Mouse (Mus musculus): ENCODE measurements around the gene Slc8b1. TPM values are rescaled to one million over a fixed set of nuclear protein-coding genes. Genes with fewer than 3 reads are reported as not detected.

The Slc8b1 gene
- polyA plus RNA-seq, 1 experiment from 2014 or later, result 2.7 TPM

GRCm38 (mm10) chr5:120527296-120527964 lies 16.5 kb downstream of the Slc8b1 start:
- Histone ChIP-seq H3K27me3 (no peaks in the 10 kb centered on the region), H3K4me3 (no peak overlapping the region), H3K9me3 (replicated peaks) (no peaks in the 10 kb centered on the region), H3K4me1 (replicated peaks) (no peaks in the 10 kb centered on the region), H3K27ac (no peak overlapping the region), H3K4me2 (no peak overlapping the region), H3K9ac (no peak overlapping the region), H3K36me3 (no peaks in the 10 kb centered on the region)
- 88% methylated on average over 20 of the region's 20 CpGs for WGBS
- no peak for ATAC-seq (replicated peaks; ENCODE audit: insufficient number of reproducible peaks, insufficient read depth, low FRiP score, low read depth)

GRCm38 (mm10) chr5:120531631-120532030 lies 20.7 kb downstream of the Slc8b1 start:
- Histone ChIP-seq H3K4me2 (no peak overlapping the region), H3K27ac (no peak overlapping the region), H3K27me3 (no peaks in the 10 kb centered on the region), H3K9me3 (replicated peaks) (no peaks in the 10 kb centered on the region), H3K4me1 (replicated peaks) (peaks cover 16% of the 10 kb centered on the region), H3K4me3 (no peak overlapping the region), H3K9ac (no peak overlapping the region), H3K36me3 (no peaks in the 10 kb centered on the region)
- ATAC-seq (replicated peaks; ENCODE audit: insufficient number of reproducible peaks, insufficient read depth, low FRiP score, low read depth), result no peak
- WGBS, result 83% methylated on average over 8 of the region's 8 CpGs

- no peak overlapping the region for H3K4me2 ChIP-seq
- WGBS, result 82% methylated on average over 15 of the region's 15 CpGs
- no peaks in the 10 kb centered on the region for H3K9me3 ChIP-seq (replicated peaks)
- H3K4me3 ChIP-seq, result no peak overlapping the region
- peaks cover 16% of the 10 kb centered on the region for H3K4me1 ChIP-seq (replicated peaks)
- ATAC-seq (replicated peaks; ENCODE audit: insufficient number of reproducible peaks, insufficient read depth, low FRiP score, low read depth), result no peak
- no peak overlapping the region for H3K9ac ChIP-seq
- no peaks in the 10 kb centered on the region for H3K27me3 ChIP-seq
- H3K27ac ChIP-seq, result no peak overlapping the region
- H3K36me3 ChIP-seq, result peaks cover 11% of the 10 kb centered on the region; the same call in 1 of the 2 replicates
Observed at GRCm38 (mm10) chr5:120534071-120534685, 23.2 kb downstream of the Slc8b1 start.

GRCm38 (mm10) chr5:120534686-120535075 lies 23.7 kb downstream of the Slc8b1 start:
- H3K4me3 ChIP-seq, result no peak overlapping the region
- no peak overlapping the region for H3K4me2 ChIP-seq
- WGBS, result 72% methylated on average over 2 of the region's 2 CpGs
- no peaks in the 10 kb centered on the region for H3K9me3 ChIP-seq (replicated peaks)
- peaks cover 16% of the 10 kb centered on the region for H3K4me1 ChIP-seq (replicated peaks)
- no peak overlapping the region for H3K27ac ChIP-seq
- no peak overlapping the region for H3K9ac ChIP-seq
- H3K27me3 ChIP-seq, result no peaks in the 10 kb centered on the region
- H3K36me3 ChIP-seq, result peaks cover 14% of the 10 kb centered on the region; the same call in 1 of the 2 replicates
- no peak for ATAC-seq (replicated peaks; ENCODE audit: insufficient number of reproducible peaks, insufficient read depth, low FRiP score, low read depth)

DNA sequence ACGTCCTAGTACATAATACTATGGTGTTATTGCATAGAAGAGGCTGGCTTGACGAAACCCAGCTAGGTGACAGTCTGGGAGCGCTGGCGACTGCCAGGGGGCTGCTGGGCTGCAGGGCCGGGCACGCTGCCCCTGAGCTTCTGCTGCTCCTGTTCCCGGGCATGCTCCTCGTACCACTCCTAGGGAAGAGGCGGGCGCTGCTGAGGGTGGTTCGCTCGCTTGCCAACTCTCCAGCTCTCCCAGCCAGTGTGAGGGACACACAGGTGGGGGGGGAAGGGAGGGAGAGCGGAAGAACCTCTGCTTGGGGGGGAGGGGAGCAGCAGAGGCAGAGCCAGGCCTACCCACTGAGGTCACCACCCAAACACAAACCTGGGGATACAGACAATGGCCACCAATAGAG lies 25.1 kb downstream of the Slc8b1 start:
- H3K4me2 ChIP-seq, result no peak overlapping the region
- H3K4me3 ChIP-seq, result no peak overlapping the region
- no peak overlapping the region for H3K9ac ChIP-seq
- no peaks in the 10 kb centered on the region for H3K9me3 ChIP-seq (replicated peaks)
- H3K4me1 ChIP-seq (replicated peaks), result peaks cover 16% of the 10 kb centered on the region
- H3K36me3 ChIP-seq, result peaks cover 24% of the 10 kb centered on the region; the same call in 1 of the 2 replicates
- H3K27ac ChIP-seq, result peak overlapping the region; percentile 31
- ATAC-seq (replicated peaks; ENCODE audit: insufficient number of reproducible peaks, insufficient read depth, low FRiP score, low read depth), result no peak
- 78% methylated on average over 13 of the region's 13 CpGs for WGBS
- no peaks in the 10 kb centered on the region for H3K27me3 ChIP-seq

DNA sequence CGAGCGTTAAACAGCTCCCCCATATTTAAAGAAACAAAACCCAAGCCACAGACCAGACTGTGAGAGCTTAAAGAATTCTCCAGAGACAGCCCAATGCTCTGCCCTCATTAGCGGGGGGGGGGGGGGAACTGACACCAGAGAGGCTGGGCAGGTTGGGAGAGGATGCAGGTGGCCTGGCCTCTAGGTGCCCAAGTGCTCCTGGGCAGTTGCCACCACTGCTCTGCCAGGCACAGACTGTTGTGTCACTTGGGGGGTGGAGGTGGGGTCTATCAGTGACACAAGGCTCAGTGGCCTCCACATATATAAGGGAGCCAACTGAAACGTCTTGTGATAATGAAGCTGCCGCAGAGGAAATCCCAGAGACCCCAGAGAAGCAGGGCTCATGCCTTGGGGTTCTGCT lies 25.7 kb downstream of the Slc8b1 start:
- Histone ChIP-seq H3K4me1 (replicated peaks) (peaks cover 17% of the 10 kb centered on the region), H3K9ac (no peak overlapping the region), H3K4me2 (no peak overlapping the region), H3K27me3 (no peaks in the 10 kb centered on the region), H3K36me3 (peaks cover 24% of the 10 kb centered on the region; the same call in 1 of the 2 replicates), H3K27ac (no peak overlapping the region), H3K9me3 (replicated peaks) (no peaks in the 10 kb centered on the region), H3K4me3 (no peak overlapping the region)
- ATAC-seq (replicated peaks; ENCODE audit: insufficient number of reproducible peaks, insufficient read depth, low FRiP score, low read depth), result no peak
- 78% methylated on average over 5 of the region's 5 CpGs for WGBS

- Histone ChIP-seq H3K36me3 (peaks cover 16% of the 10 kb centered on the region; the same call in 1 of the 2 replicates), H3K9me3 (replicated peaks) (no peaks in the 10 kb centered on the region), H3K27ac (no peak overlapping the region), H3K9ac (no peak overlapping the region), H3K4me1 (replicated peaks) (0 out of 2 replicates have a peak, but pooled peaks cover 2% of the 10 kb centered on the region), H3K4me3 (no peak overlapping the region), H3K4me2 (no peak overlapping the region), H3K27me3 (no peaks in the 10 kb centered on the region)
- 72% methylated on average over 11 of the region's 11 CpGs for WGBS
- no peak for ATAC-seq (replicated peaks; ENCODE audit: insufficient number of reproducible peaks, insufficient read depth, low FRiP score, low read depth)
Observed at GRCm38 (mm10) chr5:120548236-120548850, 37.4 kb downstream of the Slc8b1 start.

- H3K9me3 ChIP-seq (replicated peaks), result no peaks in the 10 kb centered on the region
- 0 out of 2 replicates have a peak, but pooled peaks cover 2% of the 10 kb centered on the region for H3K4me1 ChIP-seq (replicated peaks)
- no peak overlapping the region for H3K4me3 ChIP-seq
- H3K4me2 ChIP-seq, result no peak overlapping the region
- no peaks in the 10 kb centered on the region for H3K27me3 ChIP-seq
- WGBS, result 79% methylated on average over 5 of the region's 5 CpGs
- no peak overlapping the region for H3K9ac ChIP-seq
- ATAC-seq (replicated peaks; ENCODE audit: insufficient number of reproducible peaks, insufficient read depth, low FRiP score, low read depth), result no peak
- no peak overlapping the region for H3K27ac ChIP-seq
- peaks cover 28% of the 10 kb centered on the region for H3K36me3 ChIP-seq
Observed at GRCm38 (mm10) chr5:120550137-120550536, 39.2 kb downstream of the Slc8b1 start.

GRCm38 (mm10) chr5:120550673-120551072 lies 39.7 kb downstream of the Slc8b1 start:
- 96% methylated on average over 5 of the region's 5 CpGs for WGBS
- Histone ChIP-seq H3K36me3 (peaks cover 28% of the 10 kb centered on the region), H3K9me3 (replicated peaks) (no peaks in the 10 kb centered on the region)

DNA sequence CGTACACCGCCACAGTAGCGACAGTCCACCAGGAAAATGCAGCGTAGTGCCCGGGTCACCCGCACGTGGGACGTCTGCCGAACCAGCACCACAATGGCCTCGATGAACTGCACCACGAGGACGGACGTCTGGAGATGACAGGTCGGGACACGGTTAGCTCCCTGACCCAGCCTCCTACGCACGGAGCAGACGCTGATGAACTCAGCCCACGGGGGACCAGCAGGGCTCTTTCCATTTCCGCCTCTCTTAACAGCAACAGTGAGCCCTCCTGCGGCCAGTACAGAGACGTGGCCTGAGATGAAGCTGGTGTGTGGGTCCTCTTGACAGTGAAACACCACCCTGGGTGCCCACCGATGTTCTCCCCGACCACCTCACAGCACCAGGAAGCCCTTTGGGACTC lies 44.9 kb downstream of the Slc8b1 start:
- Histone ChIP-seq H3K9ac (no peak overlapping the region), H3K4me2 (no peak overlapping the region), H3K27ac (no peak overlapping the region), H3K27me3 (no peaks in the 10 kb centered on the region), H3K4me1 (replicated peaks) (peaks cover 14% of the 10 kb centered on the region), H3K4me3 (no peak overlapping the region), H3K9me3 (replicated peaks) (no peaks in the 10 kb centered on the region), H3K36me3 (peaks cover 22% of the 10 kb centered on the region)
- WGBS, result 82% methylated on average over 24 of the region's 24 CpGs
- ATAC-seq (replicated peaks; ENCODE audit: insufficient number of reproducible peaks, insufficient read depth, low FRiP score, low read depth), result no peak

More at GRCm38 (mm10) chr5:120550673-120551072, 39.7 kb downstream of the Slc8b1 start:
- ATAC-seq (replicated peaks; ENCODE audit: insufficient number of reproducible peaks, insufficient read depth, low FRiP score, low read depth), result no peak
- Histone ChIP-seq H3K4me3 (no peak overlapping the region), H3K27ac (no peak overlapping the region), H3K4me2 (no peak overlapping the region), H3K27me3 (no peaks in the 10 kb centered on the region), H3K4me1 (replicated peaks) (0 out of 2 replicates have a peak, but pooled peaks cover 2% of the 10 kb centered on the region), H3K9ac (no peak overlapping the region)

DNA sequence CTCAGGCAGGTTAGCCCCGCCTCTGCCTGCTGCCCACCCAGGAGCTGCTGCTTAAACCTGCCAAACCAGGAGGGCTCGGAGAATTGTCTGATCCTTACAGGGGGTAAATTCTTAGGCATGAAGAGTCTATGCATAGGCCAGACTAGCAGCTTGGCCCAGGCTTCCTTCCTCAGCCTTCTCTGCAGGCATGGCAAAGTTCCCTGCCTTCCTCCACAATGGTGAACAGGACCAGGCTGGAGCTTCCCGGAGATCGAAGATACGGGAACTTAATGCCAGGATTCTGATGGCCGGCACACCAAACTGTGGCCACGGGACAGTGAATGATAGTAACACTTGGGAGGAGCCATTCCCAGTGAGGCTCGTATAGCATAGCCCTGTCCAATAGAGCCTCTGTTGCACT lies 47.1 kb downstream of the Slc8b1 start:
- 75% methylated on average over 8 of the region's 8 CpGs for WGBS
- Histone ChIP-seq H3K27ac (no peak overlapping the region), H3K4me2 (no peak overlapping the region), H3K27me3 (no peaks in the 10 kb centered on the region), H3K9me3 (replicated peaks) (no peaks in the 10 kb centered on the region), H3K36me3 (peaks cover 15% of the 10 kb centered on the region), H3K9ac (no peak overlapping the region), H3K4me3 (no peak overlapping the region), H3K4me1 (replicated peaks) (peaks cover 24% of the 10 kb centered on the region)
- ATAC-seq (replicated peaks; ENCODE audit: insufficient number of reproducible peaks, insufficient read depth, low FRiP score, low read depth), result no peak
